Mouse (Mus musculus) hindbrain, embryonic 14.5 days (tissue): ENCODE data around the gene Tas2r122. TPM values are rescaled to one million over a fixed set of nuclear protein-coding genes. Genes with fewer than 3 reads are reported as not detected.
"Not testable (repeated sequence)": the region's sequence is repeated elsewhere in the genome, so short reads cannot be mapped to it uniquely, and the experiment has no call there.

Experiments
- ATAC-seq: fragments of 200-750 bp; cut with Nextera tagmentation; 2 replicates; pipeline ENCODE4 v1.8.0; 2017; ENCODE audit warnings: moderate number of reproducible peaks, mild to moderate bottlenecking, moderate TSS enrichment, moderate library complexity; ENCODE audit not compliant: low FRiP score
- DNase-seq: peaks from one replicate; pipeline ENCODE4 v3.0.0-alpha.2; 2015; ENCODE audit warnings: low spot score
- H3K27ac ChIP-seq: fragments of 300-500 bp; sonication (generic); 2 replicates; pipeline ENCODE4 v1.5.1; 2014; ENCODE audit warnings: mild to moderate bottlenecking, moderate library complexity
- H3K27me3 ChIP-seq: fragments of 300-500 bp; sonication (generic); 2 replicates; pipeline ENCODE4 v1.6.1; 2014; ENCODE audit warnings: mild to moderate bottlenecking, low read length, mixed read lengths; ENCODE audit not compliant: control insufficient read depth, insufficient read depth
- H3K36me3 ChIP-seq: fragments of 300-500 bp; sonication (generic); replicated peaks from 2 replicates; pipeline ENCODE4 v1.6.1; 2014; ENCODE audit not compliant: control insufficient read depth, insufficient read depth
- H3K4me1 ChIP-seq: fragments of 300-500 bp; sonication (generic); replicated peaks from 2 replicates; pipeline ENCODE4 v1.6.1; 2014; ENCODE audit warnings: antibody characterized with exemption, low read length, mixed read lengths; ENCODE audit not compliant: control insufficient read depth, insufficient read depth
- H3K4me2 ChIP-seq: fragments of 300-500 bp; sonication (generic); replicated peaks from 2 replicates; pipeline ENCODE4 v1.6.1; 2014; ENCODE audit warnings: mild to moderate bottlenecking, moderate library complexity
- H3K4me3 ChIP-seq: fragments of 300-500 bp; sonication (generic); replicated peaks from 2 replicates; pipeline ENCODE4 v1.5.1; 2014; ENCODE audit warnings: mild to moderate bottlenecking, low read length
- H3K9ac ChIP-seq: fragments of 300-500 bp; sonication (generic); 2 replicates; pipeline ENCODE4 v1.6.1; 2014
- H3K9me3 ChIP-seq: fragments of 300-500 bp; sonication (generic); 2 replicates; pipeline ENCODE4 v1.6.1; 2016; ENCODE audit warnings: low read length; ENCODE audit not compliant: control insufficient read depth
- WGBS: fragments of 180-500 bp; shearing (Covaris S2); extraction: QIAGEN DNeasy Blood & Tissue Kit; methylation state at CpG from one replicate; pipeline ENCODE4 v1.1.7; 2014; 5-methylcytosine and 5-hydroxymethylcytosine counted together
- polyA plus RNA-seq: library from polyadenylated mRNA; unstranded; fragments of >200 nt; fragmentation: Nextera tagmentation; extraction: Ambion mirVana; gene quantifications from 2 replicates; pipeline ENCODE4 v1.2.1, GENCODE M21; 2014

Gene Tas2r122
- not detected in 2 replicates for polyA plus RNA-seq

DNA sequence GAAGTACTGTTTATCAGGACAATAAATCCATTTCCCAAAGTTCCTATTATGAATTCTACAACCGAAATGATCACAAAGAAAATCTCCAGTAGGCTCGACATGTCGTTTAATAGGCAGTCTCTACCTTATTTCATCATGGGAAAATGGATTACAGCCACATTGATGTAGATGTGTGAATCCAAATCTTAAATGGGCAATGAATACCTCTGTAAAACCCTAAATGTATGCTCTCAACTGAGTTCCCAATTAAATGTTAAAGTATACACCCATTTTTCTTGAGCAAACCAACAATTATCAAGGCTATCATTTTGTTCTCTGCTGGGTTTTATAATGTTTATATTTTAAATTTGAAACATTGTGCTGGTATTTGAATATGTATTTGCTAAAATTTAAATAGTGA lies at the start of gene Tas2r122:
TSS of gene Tas2r122 (minus strand) at position 101 of the 400 bp plus-strand sequence.
- H3K9me3 ChIP-seq, result no peaks in the 10 kb centered on the region
- H3K4me1 ChIP-seq, result no peaks in the 10 kb centered on the region
- no peaks in the 10 kb centered on the region for H3K27me3 ChIP-seq
- DNase-seq (no peak), ATAC-seq (no peak)
- no peak within 1 kb of the TSS for H3K4me2 ChIP-seq
- 94% methylated on average over 3 of the region's 3 CpGs for WGBS
- H3K27ac ChIP-seq, result no peak within 1 kb of the TSS
- H3K4me3 ChIP-seq, result no peak within 1 kb of the TSS
- H3K36me3 ChIP-seq, result no peaks in the 10 kb centered on the region
- H3K9ac ChIP-seq, result no peak within 1 kb of the TSS

- ATAC-seq (no peak), DNase-seq (no peak)
Measured at GRCm38 (mm10) chr6:132754430-132754829, 42.7 kb upstream of the Tas2r122 start, which contains the start of gene Tas2r124. Tas2r124 (plus strand) TSS chr6:132754730.

DNA sequence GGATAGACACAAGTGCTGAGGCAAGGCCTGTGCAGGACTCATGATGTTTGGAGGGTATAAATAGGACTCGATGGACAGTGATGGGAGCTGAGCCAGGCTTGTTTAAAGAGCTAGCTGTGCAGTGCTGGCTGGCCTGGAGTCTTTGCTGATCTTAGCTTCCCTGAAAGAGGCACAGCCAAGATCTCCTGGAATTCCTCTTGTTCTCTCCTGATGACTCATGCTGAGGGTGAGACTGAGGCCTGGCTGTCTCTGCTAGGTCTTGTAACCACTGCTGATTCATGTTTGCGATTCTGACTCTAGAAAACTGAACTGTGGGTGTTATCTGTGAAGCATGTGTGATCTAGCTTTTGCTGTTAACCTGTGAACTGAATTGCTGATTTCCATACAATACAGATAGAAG lies 38.5 kb upstream of the Tas2r122 start:
- WGBS, result 82% methylated on average over 2 of the region's 2 CpGs
- H3K9ac ChIP-seq, result no peak overlapping the region
- no peak for ATAC-seq

More at GRCm38 (mm10) chr6:132754430-132754829, 42.7 kb upstream of the Tas2r122 start, which contains the start of gene Tas2r124:
- H3K4me2 ChIP-seq, result no peak within 1 kb of the TSS
- H3K4me3 ChIP-seq, result no peak within 1 kb of the TSS
- no peak within 1 kb of the TSS for H3K9ac ChIP-seq
- H3K4me1 ChIP-seq, result no peaks in the 10 kb centered on the region
- H3K27ac ChIP-seq, result no peak within 1 kb of the TSS
- no peaks in the 10 kb centered on the region for H3K36me3 ChIP-seq
- 90% methylated on average over 1 of the region's 1 CpGs for WGBS
- no peaks in the 10 kb centered on the region for H3K27me3 ChIP-seq
- H3K9me3 ChIP-seq, result no peaks in the 10 kb centered on the region

DNA sequence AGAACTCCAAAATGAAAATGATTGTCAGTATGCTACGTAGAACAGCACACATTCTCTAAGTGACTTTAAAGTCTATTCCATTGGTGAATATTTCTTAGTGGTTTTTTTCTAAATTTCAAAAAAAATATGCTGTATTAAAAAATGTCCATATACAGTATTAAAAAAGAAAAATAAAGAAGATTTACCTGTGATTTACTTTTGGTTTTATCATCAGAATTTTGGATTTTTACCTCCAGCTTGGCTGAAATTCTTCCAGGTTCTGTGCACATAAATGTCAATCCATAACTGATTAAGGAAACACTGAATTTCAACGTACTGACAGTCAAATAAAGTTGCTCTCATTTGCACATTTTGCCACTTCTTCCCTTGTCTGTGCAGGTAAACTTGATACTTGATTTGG lies 26.2 kb upstream of the Tas2r122 start, which contains the start of gene Tas2r115:
TSS of gene Tas2r115 (minus strand) at position 101 of the 400 bp plus-strand sequence.
- Histone ChIP-seq H3K9ac (no peak within 1 kb of the TSS), H3K27me3 (no peaks in the 10 kb centered on the region), H3K4me3 (no peak within 1 kb of the TSS), H3K4me2 (no peak within 1 kb of the TSS), H3K4me1 (no peaks in the 10 kb centered on the region), H3K36me3 (no peaks in the 10 kb centered on the region), H3K27ac (no peak within 1 kb of the TSS), H3K9me3 (no peaks in the 10 kb centered on the region)
- ATAC-seq (no peak), DNase-seq (no peak)
- 81% methylated on average over 2 of the region's 2 CpGs for WGBS

More for the DNA sequence above, 38.5 kb upstream of the Tas2r122 start:
- Histone ChIP-seq H3K4me1 (no peaks in the 10 kb centered on the region), H3K36me3 (no peaks in the 10 kb centered on the region), H3K4me3 (no peak overlapping the region), H3K9me3 (no peaks in the 10 kb centered on the region), H3K27me3 (no peaks in the 10 kb centered on the region), H3K27ac (no peak overlapping the region), H3K4me2 (no peak overlapping the region)
- DNase-seq, result no peak

DNA sequence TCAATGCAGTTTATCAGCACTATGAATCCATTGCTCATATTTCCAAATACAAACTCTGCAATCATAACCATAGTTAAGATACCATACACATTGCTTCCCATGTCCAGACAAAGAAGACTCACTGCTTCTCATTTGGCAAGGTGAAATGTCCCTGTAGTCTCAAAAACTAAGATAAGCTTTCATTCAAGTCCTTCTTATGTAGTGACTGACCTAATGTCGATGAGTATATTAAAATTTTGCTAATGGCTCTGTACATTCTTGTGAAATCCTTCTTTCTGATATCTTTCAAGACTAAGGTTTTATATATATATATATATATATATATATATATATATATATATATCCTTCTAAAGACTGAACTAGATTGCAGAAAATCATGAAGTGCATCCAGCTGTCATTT lies 10.8 kb downstream of the Tas2r122 start, which contains the start of gene Tas2r121:
TSS of gene Tas2r121 (minus strand) at position 101 of the 400 bp plus-strand sequence.
- WGBS, result 75% methylated on average over 1 of the region's 1 CpGs
- Histone ChIP-seq H3K27me3 (no peaks in the 10 kb centered on the region), H3K9me3 (no peaks in the 10 kb centered on the region), H3K27ac (no peak within 1 kb of the TSS), H3K4me1 (no peaks in the 10 kb centered on the region), H3K36me3 (no peaks in the 10 kb centered on the region), H3K9ac (no peak within 1 kb of the TSS), H3K4me2 (no peak within 1 kb of the TSS), H3K4me3 (no peak within 1 kb of the TSS)
- DNase-seq, result no peak
- ATAC-seq, result no peak

- not testable (repeated sequence) for H3K9ac ChIP-seq, H3K27me3 ChIP-seq, H3K9me3 ChIP-seq, H3K4me3 ChIP-seq, DNase-seq, ATAC-seq, H3K4me2 ChIP-seq, H3K4me1 ChIP-seq, H3K27ac ChIP-seq, H3K36me3 ChIP-seq
- 89% methylated on average over 7 of the region's 7 CpGs for WGBS
Measured at GRCm38 (mm10) chr6:132691596-132691995, 20.1 kb downstream of the Tas2r122 start.

Other genes starting within 250 kb of the Tas2r122 start
- not detected in 2 replicates for gene Prh1, start 142.1 kb downstream of the Tas2r122 start, polyA plus RNA-seq
- gene Prp2, start 116.0 kb downstream of the Tas2r122 start, polyA plus RNA-seq, result not detected in 2 replicates
- gene A630073D07Rik, start 60.4 kb downstream of the Tas2r122 start, polyA plus RNA-seq, result not detected in 2 replicates
- gene Tas2r120, start 55.0 kb downstream of the Tas2r122 start, polyA plus RNA-seq, result not detected in 2 replicates
- not detected in 2 replicates for gene Tas2r121, start 10.9 kb downstream of the Tas2r122 start, polyA plus RNA-seq
- not detected in 2 replicates for gene Tas2r115, start 26.1 kb upstream of the Tas2r122 start, polyA plus RNA-seq
- gene Tas2r124, start 42.8 kb upstream of the Tas2r122 start, polyA plus RNA-seq, result not detected in 2 replicates
- gene Tas2r102, start 50.2 kb upstream of the Tas2r122 start, polyA plus RNA-seq, result not detected in 2 replicates
- not detected in 2 replicates for gene Tas2r136, start 66.2 kb upstream of the Tas2r122 start, polyA plus RNA-seq
- not detected in 2 replicates for gene Tas2r117, start 90.9 kb upstream of the Tas2r122 start, polyA plus RNA-seq
- not detected in 2 replicates for gene Tas2r123, start 135.2 kb upstream of the Tas2r122 start, polyA plus RNA-seq
- gene Tas2r116, start 143.5 kb upstream of the Tas2r122 start, polyA plus RNA-seq, result not detected in 2 replicates
- gene Tas2r110, start 156.1 kb upstream of the Tas2r122 start, polyA plus RNA-seq, result not detected in 2 replicates
- not detected in 2 replicates for gene Tas2r113, start 181.1 kb upstream of the Tas2r122 start, polyA plus RNA-seq
- gene Tas2r125, start 197.7 kb upstream of the Tas2r122 start, polyA plus RNA-seq, result not detected in 2 replicates
- gene Tas2r129, start 239.2 kb upstream of the Tas2r122 start, polyA plus RNA-seq, result not detected in 2 replicates
- gene Tas2r131, start 246.0 kb upstream of the Tas2r122 start, polyA plus RNA-seq, result not detected in 2 replicates